Mouse (Mus musculus) myocyte (in vitro differentiated cells): ENCODE measurements around the gene Gm4201. TPM values are rescaled to one million over a fixed set of nuclear protein-coding genes. Genes with fewer than 3 reads are reported as not detected.
"Not testable (repeated sequence)": the region's sequence is repeated elsewhere in the genome, so short reads cannot be mapped to it uniquely, and the experiment has no call there.

Source experiments
- H3K27me3 ChIP-seq: one replicate; pipeline ENCODE4 v1.6.1; 2011; ENCODE audit not compliant: control insufficient read depth, insufficient read depth, insufficient read length
- H3K36me3 ChIP-seq: one replicate; pipeline ENCODE4 v1.6.1; 2011; ENCODE audit not compliant: control insufficient read depth, insufficient read depth
- H3K4me2 ChIP-seq: one replicate; pipeline ENCODE4 v1.6.1; 2011; ENCODE audit warnings: low read depth, control low read depth
- H3K4me3 ChIP-seq: one replicate; pipeline ENCODE4 v1.5.1; 2011; ENCODE audit warnings: mild to moderate bottlenecking, control low read depth, moderate library complexity
- H3K79me2 ChIP-seq: one replicate; pipeline ENCODE4 v1.6.1; 2011; ENCODE audit not compliant: control insufficient read depth, insufficient read depth
- H3ac ChIP-seq: one replicate; pipeline ENCODE4 v1.6.1; 2011; ENCODE audit not compliant: control insufficient read depth, insufficient read length
- polyA plus RNA-seq: library from polyadenylated mRNA; unstranded; fragments of >200 nt; fragmentation: generic; extraction: Trizol; gene quantifications from one replicate; pipeline ENCODE4 v1.2.1, GENCODE M21; 2012; ENCODE audit warnings: missing spikeins

Gm4201 gene
- polyA plus RNA-seq, result not detected

- not testable (repeated sequence) for H3K4me3 ChIP-seq, H3K36me3 ChIP-seq, H3ac ChIP-seq, H3K79me2 ChIP-seq, H3K27me3 ChIP-seq, H3K4me2 ChIP-seq
Measured at GRCm38 (mm10) chr7:22565243-22565642, at the start of gene Gm4201. Gene Gm4201 (minus strand): TSS chr7:22565343.

- H3K27me3 ChIP-seq, H3ac ChIP-seq, H3K36me3 ChIP-seq, H3K79me2 ChIP-seq, H3K4me3 ChIP-seq, H3K4me2 ChIP-seq: not testable (repeated sequence)
Measured at GRCm38 (mm10) chr7:22588027-22588426, 22.9 kb upstream of the Gm4201 start, which contains the start of gene Gm4565. Gene Gm4565 (minus strand): TSS chr7:22588127.

- H3K27me3 ChIP-seq, H3K79me2 ChIP-seq, H3ac ChIP-seq, H3K4me3 ChIP-seq, H3K4me2 ChIP-seq, H3K36me3 ChIP-seq: not testable (repeated sequence)
Measured at GRCm38 (mm10) chr7:22534787-22535186, 30.4 kb downstream of the Gm4201 start, which contains the start of gene Gm8677. Gene Gm8677 (minus strand): TSS chr7:22534887.

- H3K4me2 ChIP-seq, H3K36me3 ChIP-seq: not testable (repeated sequence)
Measured at GRCm38 (mm10) chr7:22522667-22523066, 42.5 kb downstream of the Gm4201 start, which contains the start of gene Vmn1r152. Gene Vmn1r152 (plus strand): TSS chr7:22522967.

More at GRCm38 (mm10) chr7:22522667-22523066, 42.5 kb downstream of the Gm4201 start, which contains the start of gene Vmn1r152:
- H3K27me3 ChIP-seq, H3K4me3 ChIP-seq, H3ac ChIP-seq, H3K79me2 ChIP-seq: not testable (repeated sequence)

Other genes starting within 250 kb of the Gm4201 start
- not detected for gene Gm4187, start 235.6 kb downstream of the Gm4201 start, polyA plus RNA-seq
- gene Gm8660, start 194.3 kb downstream of the Gm4201 start, polyA plus RNA-seq, result not detected
- not detected for gene Vmn1r148, start 151.8 kb downstream of the Gm4201 start, polyA plus RNA-seq
- not detected for gene Vmn1r149, start 127.1 kb downstream of the Gm4201 start, polyA plus RNA-seq
- not detected for gene Gm10665, start 101.3 kb downstream of the Gm4201 start, polyA plus RNA-seq
- gene Vmn1r151, start 65.7 kb downstream of the Gm4201 start, polyA plus RNA-seq, result not detected
- not detected for gene Vmn1r152, start 42.4 kb downstream of the Gm4201 start, polyA plus RNA-seq
- gene Gm8677, start 30.5 kb downstream of the Gm4201 start, polyA plus RNA-seq, result not detected
- gene Gm4565, start 22.8 kb upstream of the Gm4201 start, polyA plus RNA-seq, result not detected
- gene Vmn1r155, start 92.7 kb upstream of the Gm4201 start, polyA plus RNA-seq, result not detected
- gene Gm8693, start 127.0 kb upstream of the Gm4201 start, polyA plus RNA-seq, result not detected
- gene Gm4567, start 154.4 kb upstream of the Gm4201 start, polyA plus RNA-seq, result not detected
- gene Vmn1r157, start 196.4 kb upstream of the Gm4201 start, polyA plus RNA-seq, result not detected
- not detected for gene Vmn1r158, start 225.4 kb upstream of the Gm4201 start, polyA plus RNA-seq